Mouse (Mus musculus) layer of hippocampus, adult 8-10 months (tissue): ENCODE measurements at regions not wholly inside any gene's neighbourhood (a gene's known extent, or its start where the extent isn't known, plus 50 kb on each side); places are given as distances from the start of the nearest gene placed in this dataset.
A peak's percentile ranks its signal among the peaks of the same experiment; 100 is the strongest.
"Not testable (repeated sequence)": the region's sequence is repeated elsewhere in the genome, so short reads cannot be mapped to it uniquely, and the experiment has no call there.

Experiments
- DNase-seq, 2 experiments: peaks; one replicate each; pipeline ENCODE4 v3.0.0; 2022; ENCODE audit warnings: low spot score in 2 of 2

DNA sequence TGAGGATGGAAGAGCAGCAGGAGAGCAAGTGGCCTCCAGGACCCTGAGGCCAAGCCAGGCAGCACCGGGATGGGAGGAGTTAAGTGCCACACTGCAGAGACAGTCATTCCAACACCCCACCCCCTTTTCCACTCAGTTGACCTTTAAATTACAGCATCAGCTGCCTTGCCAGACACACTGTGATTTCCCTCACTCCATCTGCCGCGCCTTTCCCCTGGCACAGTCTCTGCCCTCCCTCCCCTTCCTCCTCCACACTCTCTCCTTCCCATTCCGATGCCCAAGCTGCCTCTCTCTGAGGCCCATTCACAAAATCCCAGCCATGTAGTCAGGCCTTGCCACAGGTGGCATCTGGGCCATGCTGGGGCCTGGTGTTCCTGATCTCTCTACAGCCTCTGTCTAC lies 274.9 kb downstream of the Cyp26b1 start:
- DNase-seq = peak; percentile 59 to 75

DNA sequence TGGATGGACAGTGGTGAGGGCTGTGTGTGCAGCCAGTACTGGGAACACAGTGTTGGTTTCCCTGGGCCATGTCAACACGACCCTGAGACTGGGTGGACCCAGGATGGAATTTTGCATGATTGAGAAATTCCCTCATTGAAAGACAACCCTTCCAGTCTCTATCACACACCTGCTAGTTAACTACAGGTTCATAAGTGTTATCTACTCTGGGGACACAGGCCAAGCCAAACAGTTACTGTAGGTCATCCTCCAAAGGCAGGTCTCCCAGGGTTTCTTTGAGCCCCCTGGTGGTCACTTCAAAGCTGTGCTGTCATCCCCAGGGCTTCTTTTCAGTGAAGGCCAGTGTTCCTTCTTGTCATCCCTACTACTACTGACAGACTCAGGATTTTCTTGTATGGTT lies 276.7 kb downstream of the Cyp26b1 start:
- no peak for DNase-seq

DNA sequence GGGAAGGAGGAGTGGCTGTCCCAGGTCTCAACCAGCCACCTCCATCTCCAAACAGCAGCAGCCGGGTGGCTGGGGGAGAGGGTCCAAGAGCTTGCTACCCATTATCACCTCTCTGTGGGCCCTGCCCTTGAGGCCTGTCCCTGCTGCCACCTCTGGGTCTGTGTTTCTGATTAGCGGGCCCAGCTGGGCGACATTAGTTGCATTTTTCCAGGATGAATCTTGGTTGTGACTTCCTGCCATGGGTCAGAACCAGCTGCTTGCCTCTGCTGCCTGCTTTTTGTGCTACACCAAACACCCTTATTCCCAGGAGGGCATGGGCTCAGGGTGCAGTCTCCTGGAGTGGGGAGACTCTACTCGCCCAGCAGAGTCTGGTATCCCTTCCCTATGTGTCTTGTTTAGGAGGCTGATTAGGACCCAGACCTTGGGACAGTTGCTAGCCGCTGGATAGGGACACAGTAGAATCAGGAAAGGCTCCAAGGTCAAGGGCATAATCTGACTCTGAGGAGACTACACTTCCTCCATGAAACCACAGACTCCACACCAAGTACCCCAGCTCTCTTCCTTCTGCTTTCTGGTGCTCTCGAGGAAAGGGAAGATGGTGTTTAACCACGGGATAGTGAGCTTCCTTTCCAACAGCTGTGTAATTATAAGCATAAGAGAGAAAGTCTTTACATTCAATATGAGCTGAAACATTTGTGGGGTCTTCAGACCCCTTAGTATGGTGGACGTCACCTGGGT lies 278.4 kb downstream of the Cyp26b1 start:
- no peak for DNase-seq

DNA sequence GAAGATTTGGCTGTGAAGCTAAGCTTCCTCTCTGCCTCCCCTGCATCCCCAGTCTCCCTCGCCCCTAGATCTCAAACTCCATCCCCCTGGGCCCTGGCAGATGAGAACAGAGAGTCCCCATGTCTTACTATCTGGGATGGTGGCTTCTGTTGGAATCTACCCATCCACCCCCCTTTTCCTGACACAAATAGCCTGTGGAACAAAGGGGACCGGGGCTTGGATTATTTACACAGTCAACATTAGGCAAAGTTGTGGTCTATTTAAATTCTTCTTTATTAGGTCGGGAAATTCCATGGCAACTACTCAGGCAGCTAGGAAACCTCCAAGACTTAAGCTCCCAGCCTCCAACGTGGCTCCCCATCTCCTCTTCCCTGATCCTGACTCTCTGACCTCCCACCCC lies 279.9 kb downstream of the Cyp26b1 start:
- no peak for DNase-seq

DNA sequence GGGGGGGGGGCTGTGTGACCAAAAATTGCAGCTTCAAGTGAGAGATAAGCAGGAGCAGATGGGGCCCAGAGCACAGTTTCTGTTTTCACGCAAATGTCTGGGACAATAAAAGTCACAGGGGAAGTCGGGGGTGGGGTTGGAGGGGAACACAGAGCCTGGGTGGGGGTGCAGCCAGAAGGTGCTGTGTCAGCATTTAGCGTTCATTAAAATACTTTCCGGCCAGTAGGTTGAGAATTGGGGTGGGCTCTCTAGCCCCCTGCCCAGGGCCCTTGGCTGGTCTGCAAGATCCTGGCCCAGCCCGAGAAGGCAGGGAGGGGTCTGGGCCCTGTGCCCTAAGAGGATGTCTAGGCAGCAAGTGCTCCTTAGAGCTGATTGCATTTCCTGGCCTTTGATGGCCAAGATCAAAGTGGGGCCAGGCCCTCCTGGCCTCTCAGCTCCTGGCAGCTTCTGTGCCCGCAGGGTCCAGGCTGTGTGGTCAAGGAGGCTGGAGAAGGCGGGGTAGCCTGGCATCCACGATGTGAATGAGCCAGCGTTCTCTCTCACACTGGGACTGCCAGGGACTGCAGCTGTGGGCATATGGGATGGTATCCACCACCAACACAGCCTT lies 283.0 kb downstream of the Cyp26b1 start:
- no peak for DNase-seq

DNA sequence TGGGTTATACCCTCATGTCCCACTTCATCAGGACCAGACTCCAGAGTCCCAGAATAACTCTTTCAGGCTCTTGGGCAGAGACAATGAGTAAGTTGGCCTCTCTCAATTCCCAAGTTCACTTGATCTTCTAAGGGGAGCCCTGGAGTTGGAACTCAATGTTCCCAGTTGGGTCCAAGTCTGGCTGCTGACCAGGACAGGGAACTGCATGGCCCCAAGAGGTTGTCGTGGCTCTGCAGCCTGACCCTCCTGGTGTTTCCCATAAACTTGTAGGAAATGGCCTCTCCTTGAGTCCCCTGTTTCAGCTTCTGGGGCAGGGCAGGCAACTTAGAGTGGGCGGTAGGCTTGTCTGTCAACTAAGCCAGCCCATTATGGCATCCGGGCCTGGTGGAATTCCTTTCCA lies 286.2 kb downstream of the Cyp26b1 start:
- no peak for DNase-seq

DNA sequence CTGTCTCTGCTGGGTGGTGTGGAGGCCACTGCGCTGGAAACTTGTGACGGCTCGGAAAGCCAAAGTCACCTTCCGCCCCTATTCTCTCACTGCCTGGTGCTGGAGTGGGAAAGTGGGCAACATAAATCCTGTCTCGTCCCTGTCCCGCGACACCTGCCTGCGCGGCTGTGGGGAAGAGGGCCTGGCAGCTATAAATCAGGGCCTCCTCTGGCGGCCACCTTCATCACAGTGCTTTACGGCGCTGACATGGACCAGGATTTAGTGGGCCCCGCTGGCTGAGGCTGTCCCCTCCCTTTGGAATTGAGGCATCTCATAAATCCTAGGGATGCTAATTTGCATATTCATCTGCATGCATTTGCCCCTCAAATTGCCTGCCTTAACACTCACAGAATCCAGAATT lies 287.1 kb downstream of the Cyp26b1 start:
- DNase-seq = no peak

DNA sequence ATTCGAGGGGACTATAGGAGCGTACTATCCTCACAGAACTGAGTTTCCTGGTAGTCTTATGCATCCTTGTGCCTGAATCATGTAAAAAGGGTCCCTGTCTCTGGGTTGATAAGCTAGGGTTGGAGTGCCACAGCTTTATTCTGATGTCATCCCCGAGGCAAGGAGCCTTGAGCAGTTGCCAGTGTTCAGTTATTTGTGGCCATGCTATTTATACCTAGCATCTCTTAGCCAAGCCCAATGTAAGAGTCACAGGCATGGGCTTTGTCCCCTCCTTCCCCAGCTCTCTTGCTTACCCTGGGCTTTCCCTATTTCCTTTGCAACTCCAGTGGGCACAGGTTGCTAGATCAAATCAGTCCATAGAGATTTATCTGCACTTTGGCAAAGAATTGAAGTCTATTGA lies 288.6 kb downstream of the Cyp26b1 start:
- DNase-seq = no peak

DNA sequence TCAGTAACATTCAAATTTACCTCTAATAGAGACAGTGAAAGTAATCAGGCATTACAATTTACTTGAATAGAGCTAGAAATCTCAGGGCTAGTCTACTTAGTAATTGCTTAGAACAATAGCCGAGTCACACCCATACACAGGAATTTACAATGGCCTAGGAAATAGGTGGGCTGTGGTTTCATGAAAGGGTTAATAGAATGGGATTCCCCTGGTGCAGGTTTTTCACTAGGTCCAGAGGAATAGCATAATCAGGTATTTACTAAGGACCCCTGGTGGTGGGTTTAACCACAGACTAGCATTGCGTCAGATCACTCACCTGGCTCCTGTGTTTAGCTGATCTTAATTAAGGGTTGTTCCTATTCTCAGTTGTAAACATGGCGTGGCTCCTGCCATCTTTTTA lies 290.8 kb downstream of the Cyp26b1 start:
- not testable (repeated sequence) for DNase-seq

DNA sequence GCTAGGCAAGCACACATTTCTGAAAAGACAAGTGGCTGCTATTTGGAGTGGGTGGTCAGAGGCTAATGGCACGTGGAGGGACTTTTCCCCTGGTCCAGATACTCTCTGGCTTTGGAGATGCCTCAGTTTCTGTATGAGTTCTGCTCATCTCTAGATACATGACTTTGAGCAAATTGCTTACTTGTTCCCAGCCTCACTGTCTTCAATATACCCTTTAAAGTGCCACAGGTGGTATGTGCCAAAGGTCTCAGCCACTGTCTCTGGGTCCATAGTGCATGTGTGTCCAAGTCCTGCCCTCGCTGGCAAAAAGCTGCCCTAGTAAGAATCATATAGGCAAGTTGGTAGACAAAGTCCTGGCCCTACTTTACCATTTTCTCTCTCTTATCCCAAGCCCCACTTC lies 291.5 kb downstream of the Dysf start:
- no peak for DNase-seq

DNA sequence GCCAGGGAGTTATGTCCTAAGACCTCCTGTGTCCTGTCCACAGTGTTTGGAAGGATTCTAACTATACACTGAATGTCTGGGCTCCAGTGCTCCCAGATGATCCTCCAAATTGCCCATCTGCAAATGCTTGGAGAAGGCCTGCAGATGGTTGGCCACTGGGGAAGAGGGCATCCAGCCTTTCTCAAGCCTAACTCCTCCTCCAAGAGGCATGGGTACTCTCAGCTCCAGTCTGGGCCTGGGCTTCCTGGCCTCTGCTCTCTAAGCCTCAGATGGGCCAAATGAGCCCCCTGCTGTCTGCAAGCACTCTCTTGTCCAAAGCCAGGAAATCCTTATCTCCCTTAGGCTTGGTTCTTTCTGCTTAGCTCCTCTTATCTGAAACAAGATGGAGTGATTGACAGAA lies 290.8 kb downstream of the Dysf start:
- DNase-seq = no peak

DNA sequence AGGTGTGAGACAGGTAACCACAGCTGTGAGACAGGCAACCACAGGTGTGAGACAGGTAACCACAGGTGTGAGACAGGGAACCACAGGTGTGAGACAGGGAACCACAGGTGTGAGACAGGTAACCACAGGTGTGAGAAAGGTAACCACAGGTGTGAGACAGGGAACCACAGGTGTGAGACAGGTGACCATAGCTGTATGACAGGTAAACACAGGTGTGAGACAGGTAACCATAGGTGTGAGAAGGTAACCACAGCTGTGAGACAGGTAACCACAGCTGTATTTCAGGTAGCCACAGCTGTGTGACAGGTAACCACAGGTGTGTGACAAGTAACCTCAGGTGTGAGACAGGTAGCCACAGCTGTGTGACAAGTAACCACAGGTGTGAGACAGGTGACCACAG lies 265.5 kb downstream of the Dysf start:
- DNase-seq = not testable (repeated sequence)

DNA sequence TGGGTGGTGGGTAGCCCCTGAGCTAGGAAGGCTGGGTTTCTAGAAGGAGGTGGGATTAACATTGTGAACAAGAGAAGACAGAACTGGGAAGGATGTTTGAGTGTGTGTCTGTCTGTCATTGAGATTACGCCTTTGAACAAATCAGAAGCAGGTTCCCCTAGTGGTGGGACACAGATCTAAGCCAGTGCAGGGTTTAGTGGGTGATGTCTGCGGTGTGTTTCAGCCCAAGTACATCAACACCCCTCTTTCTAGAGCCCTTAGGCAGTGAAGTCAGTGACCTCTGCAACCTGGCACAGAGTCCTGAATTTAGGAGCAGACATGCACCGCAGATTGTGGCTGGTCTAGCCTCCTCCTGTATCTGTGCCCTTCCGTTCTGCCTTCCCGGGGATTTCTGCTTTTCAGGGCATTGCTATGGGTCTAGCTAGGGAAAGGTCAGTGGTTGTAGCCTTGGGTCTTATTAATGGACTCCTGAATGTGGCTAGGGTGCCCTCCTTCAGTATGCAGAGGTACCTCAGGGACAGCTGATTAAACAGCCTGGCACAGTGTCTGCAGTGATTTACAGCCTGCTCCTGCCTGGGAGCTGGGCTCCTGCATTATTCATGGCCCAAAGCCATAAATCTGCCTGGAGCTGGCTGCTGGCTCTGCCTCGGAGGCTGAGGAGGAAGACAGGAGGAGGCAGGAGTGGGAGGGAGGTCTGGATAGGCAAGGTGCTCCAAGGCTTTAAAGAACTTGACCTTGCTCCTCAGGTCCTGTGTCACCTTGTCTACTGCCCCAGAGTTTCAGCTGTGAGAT lies 264.3 kb downstream of the Dysf start:
- peak; percentile 42 to 59 for DNase-seq

DNA sequence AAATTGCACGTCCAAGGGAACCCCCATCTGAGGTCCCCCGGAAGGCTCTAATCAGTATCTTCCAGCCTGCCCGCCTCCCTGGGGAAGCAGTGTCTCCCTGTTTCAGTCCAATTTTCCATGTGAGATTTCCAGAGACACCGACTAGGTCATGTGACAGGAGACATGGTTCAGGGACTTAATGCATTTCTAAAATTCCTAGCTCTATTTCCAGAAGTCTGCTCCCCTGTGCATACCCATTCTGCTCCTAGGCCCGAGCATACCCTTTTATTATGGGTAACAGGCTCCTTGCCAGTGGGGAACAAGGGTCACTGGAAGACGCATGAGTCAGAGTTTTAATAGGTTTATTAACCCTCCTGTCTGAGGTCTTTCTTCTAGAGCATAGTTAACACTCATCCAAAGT lies 263.6 kb downstream of the Dysf start:
- DNase-seq = no peak

DNA sequence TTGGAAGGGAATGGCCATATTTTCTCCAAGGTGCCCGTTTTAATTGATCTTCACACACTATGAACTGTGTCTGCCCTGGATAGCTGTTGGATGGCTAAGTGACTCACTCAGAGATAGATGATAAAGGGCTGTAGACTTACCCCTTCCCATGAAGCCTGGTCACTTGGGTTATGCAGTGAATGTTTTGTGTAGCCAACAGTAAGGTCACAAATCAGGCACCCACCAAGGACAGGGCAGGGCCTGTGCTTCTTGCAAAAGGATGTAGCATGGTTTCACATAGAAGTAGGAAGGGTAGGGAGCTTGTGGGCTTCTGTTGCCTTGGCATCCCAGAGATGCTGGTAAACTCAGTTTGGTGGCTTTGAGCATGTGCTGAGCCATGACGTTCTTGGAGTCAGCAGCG lies 263.1 kb downstream of the Dysf start:
- no peak for DNase-seq

DNA sequence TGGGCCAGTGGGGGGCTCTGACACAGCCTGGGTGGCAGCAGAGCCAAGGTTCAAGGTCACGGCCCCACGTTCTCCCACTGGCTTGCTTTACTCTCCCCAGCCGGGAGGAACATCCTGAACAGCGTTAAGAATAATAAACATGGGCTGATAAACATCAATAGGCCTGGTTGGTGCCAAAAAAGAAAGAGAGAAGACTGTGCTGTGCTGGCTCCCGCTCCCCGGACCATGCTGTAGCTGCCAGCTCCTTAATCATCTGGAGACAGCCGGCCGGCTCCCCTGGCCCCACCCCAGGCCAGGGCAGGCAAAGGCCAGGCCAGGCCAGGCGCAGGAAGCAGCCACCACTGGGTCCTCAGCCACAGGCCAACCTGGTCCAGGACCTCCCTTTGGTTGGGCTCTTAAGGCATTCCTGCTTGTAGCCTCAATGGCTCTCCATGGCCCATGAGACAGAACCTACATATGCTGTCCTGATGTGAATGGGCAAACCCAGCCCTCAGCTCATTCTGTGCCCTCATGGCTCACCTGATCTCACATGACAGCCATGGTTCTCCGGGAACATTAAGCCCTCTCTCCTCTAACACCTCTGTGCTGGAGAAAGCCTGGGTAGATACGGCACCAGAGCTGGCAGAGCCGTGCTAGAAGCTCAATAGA lies 262.3 kb downstream of the Dysf start:
- peak in 1 of 2 experiments; percentile 1 for DNase-seq

DNA sequence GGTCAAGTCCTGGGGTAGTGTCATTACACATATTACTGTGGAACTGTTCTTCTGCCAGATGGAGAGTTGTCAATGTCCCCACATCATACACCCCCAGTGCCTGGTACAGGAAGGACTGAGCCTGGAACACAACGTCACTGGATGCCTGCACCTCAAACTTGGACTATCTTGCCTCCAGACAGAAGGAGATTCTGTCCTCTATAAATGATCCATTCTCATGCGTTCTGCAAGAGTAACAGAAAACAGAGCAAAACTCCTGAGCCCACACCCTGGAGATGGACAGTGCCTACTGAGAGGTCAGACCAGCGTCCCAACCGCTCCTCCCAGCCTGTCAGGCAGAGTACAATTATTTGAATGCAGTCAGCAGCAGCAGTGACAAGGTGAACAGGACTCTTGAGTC lies 261.1 kb downstream of the Dysf start:
- peak in 1 of 2 experiments; percentile 0 for DNase-seq

DNA sequence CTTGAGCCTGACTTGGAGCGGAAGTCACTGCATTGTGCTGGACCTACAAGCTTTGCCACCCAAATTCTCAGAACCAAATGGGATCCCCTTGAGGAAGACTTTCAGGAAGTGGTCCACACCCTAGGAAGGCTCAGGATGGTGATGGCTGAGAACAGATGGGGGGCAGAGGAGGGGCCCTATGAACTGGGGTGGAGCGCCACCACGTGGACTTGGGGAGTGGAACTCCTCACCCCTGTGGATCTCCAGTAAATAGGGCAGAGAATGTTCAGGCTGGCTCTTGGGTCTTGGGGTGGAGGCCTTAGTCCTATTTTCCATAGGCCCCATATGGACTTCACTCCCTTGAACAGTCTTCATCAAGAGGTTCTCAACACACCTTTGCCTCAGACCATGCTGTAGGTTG lies 260.6 kb downstream of the Dysf start:
- peak in 1 of 2 experiments; percentile 2 for DNase-seq

DNA sequence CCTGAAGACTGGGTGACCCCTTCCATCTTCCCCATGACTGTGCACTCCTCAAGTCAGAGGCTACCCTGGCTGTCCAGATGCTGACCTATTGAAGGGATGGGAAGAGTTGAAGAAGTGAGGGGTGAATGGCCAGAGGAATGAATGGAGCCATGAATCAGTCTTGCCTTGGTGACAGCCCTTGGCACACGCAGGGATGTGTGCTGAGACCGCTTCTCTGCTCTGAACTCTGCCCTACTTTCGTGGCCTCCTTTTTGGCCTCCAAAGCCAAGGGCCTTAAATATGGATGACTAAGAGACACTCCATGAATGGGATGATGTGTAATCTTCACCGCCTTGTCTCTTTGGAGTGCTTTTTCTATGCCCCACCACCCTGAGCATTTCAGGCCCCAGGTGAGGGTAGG lies 259.7 kb downstream of the Dysf start:
- DNase-seq = no peak

DNA sequence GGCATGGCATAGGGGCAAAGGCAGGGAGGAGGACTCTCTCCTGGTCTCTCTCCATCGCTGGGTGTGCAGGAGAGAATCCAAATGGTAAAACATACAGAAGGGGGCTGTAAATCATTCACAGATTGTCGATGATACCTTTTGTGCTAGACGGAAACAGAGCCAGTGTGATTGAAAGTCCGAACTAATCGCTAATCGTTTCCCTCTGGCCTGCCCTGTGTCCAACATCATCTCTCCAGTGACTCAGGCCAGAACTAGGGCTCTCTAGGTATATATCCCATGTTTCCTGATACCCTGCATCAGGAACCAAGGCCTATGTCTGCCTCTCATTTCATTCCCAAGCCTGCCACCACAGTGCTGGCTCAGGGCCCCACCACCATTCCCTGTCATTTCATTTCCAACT lies 259.1 kb downstream of the Dysf start:
- no peak for DNase-seq

DNA sequence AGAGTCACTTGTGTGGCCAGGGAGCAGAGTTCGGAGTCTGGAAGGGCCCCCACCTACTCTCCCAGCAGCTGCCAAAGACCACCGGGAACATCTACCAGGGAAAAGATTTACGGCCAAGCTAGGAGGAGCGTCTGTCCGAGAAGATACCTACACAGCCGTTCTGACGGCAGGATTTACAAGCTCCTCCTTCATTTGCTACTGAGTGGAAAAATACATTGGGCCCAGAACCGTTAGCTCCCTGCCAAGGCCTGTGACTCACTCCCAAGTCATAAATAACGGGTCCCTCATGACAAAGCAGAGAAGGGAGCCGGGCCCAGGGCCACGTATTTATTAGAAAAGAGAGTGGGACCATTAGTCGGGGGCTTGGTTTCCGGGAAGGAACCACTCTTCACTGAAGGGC lies 258.3 kb downstream of the Dysf start:
- DNase-seq = peak in 1 of 2 experiments; percentile 44

DNA sequence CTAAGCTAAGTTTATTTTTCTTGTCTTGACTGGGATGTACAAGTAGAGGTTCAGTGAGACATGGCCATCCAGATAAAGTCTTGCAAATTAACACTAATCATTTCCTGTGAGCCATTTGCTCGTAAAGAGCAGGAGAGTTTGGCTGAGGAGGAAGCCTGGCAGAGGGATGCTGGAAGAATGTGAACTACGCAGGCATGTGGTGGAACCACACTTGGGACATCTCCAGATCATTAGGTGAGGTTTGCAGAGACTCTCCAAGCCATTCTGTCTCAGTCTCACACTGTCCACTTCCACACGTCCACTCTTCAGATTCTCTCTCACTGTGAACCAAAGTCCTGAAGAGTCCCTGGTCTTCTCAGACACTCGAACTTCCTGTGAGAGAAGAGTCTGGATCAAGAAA lies 256.3 kb downstream of the Dysf start:
- no peak for DNase-seq
